In the genomic region with DNA sequence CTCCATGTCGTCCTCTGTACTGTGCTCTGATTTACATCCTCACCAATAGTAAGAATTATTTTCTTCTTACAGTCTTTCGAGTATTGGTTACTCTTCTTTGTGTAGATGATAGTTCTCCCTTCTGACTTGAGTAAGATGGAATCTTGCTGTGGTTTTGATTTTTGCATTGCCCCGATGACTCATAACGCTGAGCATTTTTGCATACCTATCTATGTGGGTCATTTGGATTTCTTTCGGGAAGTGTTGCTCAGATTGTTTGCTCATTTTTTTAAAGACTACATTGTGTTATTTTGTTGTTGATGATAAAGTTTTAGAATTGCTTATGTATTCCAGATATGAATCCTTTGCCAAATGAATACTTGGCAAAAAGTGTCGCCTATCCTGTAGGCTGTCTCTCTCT, we compare ENCODE assay signal across 20 mouse cellular contexts.
DNase-seq lines count a peak whose midpoint lies in the region; ATAC-seq and TF ChIP-seq lines count a peak whose summit lies in the region.
"Had no signal": no experiment of that assay in that cellular context is flagged by ENCODE, and none has a peak within 500 bp of the region (broad histone marks: within the 10 kb centered on the region; RNA-seq: fewer than 3 reads in every experiment).

No protein-coding gene starts in this region.

- no peak for TF ChIP-seq POLR2A in myocyte (IDR thresholded peaks at IDR 0.05; ENCODE audit: insufficient read length, low read depth)

- H3K36me3 ChIP-seq in C2C12 (ENCODE audit: control insufficient read depth, insufficient read depth) (no peaks in the 10 kb centered on the region), myocyte (ENCODE audit: control insufficient read depth, insufficient read depth) (no peaks in the 10 kb centered on the region)
- H3K36me3 ChIP-seq in kidney, embryonic 15.5 days: no peaks in the 10 kb centered on the region
- H3K36me3 ChIP-seq: embryonic facial prominence, embryonic 15.5 days; G1E; heart, embryonic 12.5 days; hindbrain, embryonic 10.5 days; intestine, embryonic 15.5 days had no signal

- in situ Hi-C loops in Patski (cut with MboI; ENCODE audit: low pct_unique_long_range_greater_than_20kb): no loop called here

- no peak overlapping the region for H3ac ChIP-seq in C2C12 (ENCODE audit: control insufficient read depth, insufficient read length, low read depth)
- no peak overlapping the region for H3ac ChIP-seq in myocyte (ENCODE audit: control insufficient read depth, insufficient read length)

- no peaks in the 10 kb centered on the region for H3K79me3 ChIP-seq in C2C12 (ENCODE audit: low read depth)

- peak; percentile 93 for ATAC-seq in Patski
- ATAC-seq in kidney, embryonic 15.5 days (replicated peaks; ENCODE audit: low FRiP score): no peak
- ATAC-seq: forebrain, embryonic 13.5 days; intestine, embryonic 15.5 days had no signal

- no peaks in the 10 kb centered on the region for H3K4me1 ChIP-seq in kidney, embryonic 15.5 days
- H3K4me1 ChIP-seq: embryonic facial prominence, embryonic 15.5 days; forebrain, embryonic 13.5 days; heart, embryonic 12.5 days; hindbrain, embryonic 10.5 days; intestine, embryonic 15.5 days had no signal

- CTCF ChIA-PET in Patski (lab: Charles Lee): interaction anchor here (1.0 kb wide), 1 partner anchor 47 kb away, joined by 3 read pairs; no protein-coding TSS in a partner anchor

- no peaks in the 10 kb centered on the region for H3K79me2 ChIP-seq in C2C12 (ENCODE audit: control insufficient read depth, insufficient read depth)
- no peaks in the 10 kb centered on the region for H3K79me2 ChIP-seq in myocyte (ENCODE audit: control insufficient read depth, insufficient read depth)

- no peaks in the 10 kb centered on the region for H3K9me3 ChIP-seq in kidney, embryonic 15.5 days (replicated peaks)
- H3K9me3 ChIP-seq: embryonic facial prominence, embryonic 15.5 days; forebrain, embryonic 13.5 days; G1E; heart, embryonic 12.5 days; hindbrain, embryonic 10.5 days; intestine, embryonic 15.5 days had no signal

- 90% methylated on average over 6 of the region's 6 CpGs for WGBS in kidney, embryonic 15.5 days

- peak overlapping the region; percentile 60 for H3K4me2 ChIP-seq in myocyte (ENCODE audit: low read depth)
- H3K4me2 ChIP-seq in kidney, embryonic 15.5 days: no peak overlapping the region
- H3K4me2 ChIP-seq: embryonic facial prominence, embryonic 15.5 days; forebrain, embryonic 13.5 days; heart, embryonic 12.5 days; hindbrain, embryonic 14.5 days; intestine, embryonic 15.5 days had no signal

- POLR2A ChIA-PET in Patski (lab: Charles Lee): interaction anchor here (0.6 kb wide), 1 partner anchor 164 kb away, joined by 7 read pairs; no protein-coding TSS in a partner anchor

- no peak overlapping the region for H3K9ac ChIP-seq in kidney, embryonic 15.5 days
- H3K9ac ChIP-seq: embryonic facial prominence, embryonic 15.5 days; forebrain, embryonic 13.5 days; heart, embryonic 12.5 days; hindbrain, embryonic 14.5 days; intestine, embryonic 15.5 days had no signal

- DNase-seq in 3T3-L1 (ENCODE audit: low read depth, low spot score): peak; percentile 97
- DNase-seq in Patski (ENCODE audit: low read depth, low spot score): peak; percentile 42
- no peak for DNase-seq in lung, postnatal 36 days
- DNase-seq in layer of hippocampus, adult 11-12 months (ENCODE audit: low spot score): no peak
- DNase-seq: adrenal gland, postnatal 10 days; cerebellum, adult 11-12 months; cerebellum, postnatal 10 days; gastrocnemius, adult 2 months; gastrocnemius, postnatal 25 days; kidney, adult 18-20 months had no signal

- H3K4me3 ChIP-seq in C2C12 (ENCODE audit: insufficient read depth, poor library complexity, severe bottlenecking) (no peak overlapping the region), myocyte (no peak overlapping the region)
- H3K4me3 ChIP-seq in kidney, embryonic 15.5 days (replicated peaks): no peak overlapping the region
- H3K4me3 ChIP-seq: embryonic facial prominence, embryonic 15.5 days; forebrain, embryonic 13.5 days; gastrocnemius, adult 2 months; heart, embryonic 12.5 days; hindbrain, embryonic 10.5 days; intestine, embryonic 15.5 days had no signal

- TF ChIP-seq CTCF in C2C12 (IDR thresholded peaks at IDR 0.05; ENCODE audit: control insufficient read depth, insufficient read depth, insufficient read length): no peak
- TF ChIP-seq CTCF in Patski (IDR thresholded peaks at IDR 0.05): no peak

- no peak overlapping the region for H3K27ac ChIP-seq in kidney, embryonic 15.5 days
- H3K27ac ChIP-seq: embryonic facial prominence, embryonic 15.5 days; forebrain, embryonic 13.5 days; gastrocnemius, adult 2 months; hindbrain, embryonic 10.5 days; hindbrain, embryonic 14.5 days; intestine, embryonic 15.5 days had no signal

- H3K27me3 ChIP-seq in C2C12 (ENCODE audit: control insufficient read depth, insufficient read depth, insufficient read length) (no peaks in the 10 kb centered on the region), Patski (no peaks in the 10 kb centered on the region), myocyte (ENCODE audit: control insufficient read depth, insufficient read depth, insufficient read length) (no peaks in the 10 kb centered on the region)
- no peaks in the 10 kb centered on the region for H3K27me3 ChIP-seq in kidney, embryonic 15.5 days
- H3K27me3 ChIP-seq: embryonic facial prominence, embryonic 15.5 days; forebrain, embryonic 13.5 days; heart, embryonic 12.5 days; intestine, embryonic 15.5 days had no signal

TF ChIP-seq in C2C12, 6 proteins besides CTCF, POLR2A, EP300 and RAD21:
- TF ChIP-seq FOSL1 (IDR thresholded peaks at IDR 0.05; ENCODE audit: insufficient read depth, low read length, poor library complexity, severe bottlenecking): peak; percentile 87
- TF ChIP-seq CEBPB (IDR thresholded peaks at IDR 0.05; ENCODE audit: low read depth): peak; percentile 20
- TF ChIP-seq USF1 (IDR thresholded peaks at IDR 0.05; ENCODE audit: low read depth): no peak
- no peak for TF ChIP-seq MYOG (IDR thresholded peaks at IDR 0.05; ENCODE audit: control insufficient read depth, extremely low read depth, insufficient read length)
- TF ChIP-seq MAX (IDR thresholded peaks at IDR 0.05): no peak
- no peak for TF ChIP-seq MYOD1 (IDR thresholded peaks at IDR 0.05; ENCODE audit: control insufficient read depth, insufficient read length, low read depth)
TF ChIP-seq in C2C12: peak in this region for 2.

TF ChIP-seq in myocyte, 11 proteins besides CTCF, POLR2A, EP300 and RAD21:
- TF ChIP-seq MYOD1 (IDR thresholded peaks at IDR 0.05; ENCODE audit: control insufficient read depth in 1 of 3, insufficient read length in 2 of 3, low read depth in 2 of 3): no peak
- TF ChIP-seq REST (IDR thresholded peaks at IDR 0.05; ENCODE audit: insufficient read depth, insufficient read length): no peak
- no peak for TF ChIP-seq MYOG (IDR thresholded peaks at IDR 0.05; ENCODE audit: control insufficient read depth in 1 of 3, insufficient read depth in 1 of 3, insufficient read length in 2 of 3, low read depth in 2 of 3)
- no peak for TF ChIP-seq POLR2AphosphoS2 (IDR thresholded peaks at IDR 0.05; ENCODE audit: insufficient read length, low read depth)
- no peak for TF ChIP-seq CEBPB (IDR thresholded peaks at IDR 0.05; ENCODE audit: insufficient read depth, poor library complexity, severe bottlenecking)
- TF ChIP-seq MAX (IDR thresholded peaks at IDR 0.05; ENCODE audit: low read depth): no peak
- no peak for TF ChIP-seq USF1 (IDR thresholded peaks at IDR 0.05; ENCODE audit: low read depth)
- TF ChIP-seq E2F4 (IDR thresholded peaks at IDR 0.05; ENCODE audit: insufficient read depth): no peak
- TF ChIP-seq SRF (IDR thresholded peaks at IDR 0.05; ENCODE audit: control insufficient read depth, insufficient read length, low read depth): no peak
- TF ChIP-seq TCF3 (IDR thresholded peaks at IDR 0.05; ENCODE audit: insufficient read length, low read depth): no peak
- TF ChIP-seq TCF12 (IDR thresholded peaks at IDR 0.05; ENCODE audit: insufficient read depth, poor library complexity, severe bottlenecking): no peak

Comparison
In these comparisons a context has a peak if more than half of its experiments do, and no peak if none do; other contexts are left out.
1. DNase-seq: peak in 3T3-L1 (single experiment) and Patski (single experiment); none in lung, postnatal 36 days (single experiment) and layer of hippocampus, adult 11-12 months (single experiment).